Mouse (Mus musculus): ENCODE data around the gene Bfsp2. TPM values are rescaled to one million over a fixed set of nuclear protein-coding genes. Genes with fewer than 3 reads are reported as not detected.

Gene Bfsp2
- total and polyA plus RNA-seq, 2 experiments, result 0.28 TPM; not detected in 1

DNA sequence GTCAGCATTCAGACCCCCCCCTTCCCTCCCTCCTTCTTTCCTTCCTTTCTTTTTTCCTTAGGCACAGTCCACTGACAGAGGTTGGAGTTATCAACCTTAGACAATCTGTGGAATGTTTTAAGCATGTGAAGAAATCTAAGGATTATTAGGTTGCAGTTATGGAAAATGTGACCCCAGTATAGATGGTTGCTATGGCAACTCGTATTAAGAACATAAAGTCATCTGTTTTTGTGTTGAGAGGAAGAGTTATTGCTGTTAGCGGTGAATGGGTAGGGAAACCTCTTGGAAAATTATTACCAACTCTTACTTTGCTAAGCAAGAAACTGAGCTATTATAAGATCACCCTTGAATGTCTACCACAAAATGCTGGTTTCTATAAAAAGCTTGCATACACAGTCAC is 71.1 kb downstream of the Bfsp2 start:
- no peak overlapping the region for H3K27ac ChIP-seq (replicated peaks; ENCODE audit: insufficient read depth, low read depth, low read length)
- no peaks in the 10 kb centered on the region for H3K36me3 ChIP-seq (ENCODE audit: control insufficient read depth, insufficient read depth, low read length)
- no peaks in the 10 kb centered on the region for H3K4me1 ChIP-seq (ENCODE audit: control insufficient read depth, insufficient read depth, low read length)
- 89% methylated on average over 2 of the region's 2 CpGs for WGBS
- DNase-seq (ENCODE audit: extremely low read depth, low read depth, low spot score), result no peak
- H3K27me3 ChIP-seq (ENCODE audit: control insufficient read depth, insufficient read depth, low read length), result no peaks in the 10 kb centered on the region
- TF ChIP-seq CTCF (IDR thresholded peaks at IDR 0.05; ENCODE audit: low read depth, low read length), result no peak
- TF ChIP-seq POLR2A (IDR thresholded peaks at IDR 0.05; ENCODE audit: extremely low read depth, insufficient read depth, low read length), result no peak
- H3K9ac ChIP-seq (ENCODE audit: low read depth, low read length), result no peak overlapping the region
- H3K79me2 ChIP-seq (ENCODE audit: control insufficient read depth, insufficient read depth, low read length), result no peaks in the 10 kb centered on the region
- no peak overlapping the region for H3K4me3 ChIP-seq (ENCODE audit: insufficient read depth, low read depth, low read length)

DNA sequence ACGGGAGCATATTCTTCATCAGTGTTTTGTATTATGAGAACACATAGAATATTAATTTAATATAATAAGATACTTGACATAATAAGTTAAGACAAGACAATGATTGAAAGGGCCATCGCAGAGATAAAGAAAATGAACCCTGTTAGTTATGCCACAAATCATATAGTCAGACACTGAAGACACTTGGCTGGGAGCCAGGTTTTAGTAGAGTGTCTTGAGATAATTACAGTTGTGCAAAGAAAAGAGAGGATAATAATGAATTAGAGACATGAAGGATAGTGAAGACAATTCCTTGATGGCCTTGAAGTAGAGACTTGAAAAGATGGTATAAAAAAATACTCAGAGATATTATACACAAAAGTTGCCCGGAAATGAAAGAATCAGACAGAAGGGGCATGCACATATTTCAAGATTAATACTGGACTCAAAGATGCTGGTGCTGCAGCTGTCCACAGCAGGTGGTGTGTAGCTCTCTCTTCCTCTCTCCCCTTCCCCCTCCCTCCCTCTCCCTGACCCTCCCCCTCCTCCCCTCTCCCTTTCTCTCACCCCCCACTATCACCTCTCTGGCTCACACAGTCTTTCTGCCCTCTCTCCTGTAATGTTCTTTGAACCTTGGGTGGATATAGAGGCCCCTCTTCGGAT is 72.0 kb downstream of the Bfsp2 start:
- no peak overlapping the region for H3K9ac ChIP-seq (ENCODE audit: low read depth, low read length)
- H3K4me1 ChIP-seq (ENCODE audit: control insufficient read depth, insufficient read depth, low read length), result no peaks in the 10 kb centered on the region
- no peaks in the 10 kb centered on the region for H3K36me3 ChIP-seq (ENCODE audit: control insufficient read depth, insufficient read depth, low read length)
- no peaks in the 10 kb centered on the region for H3K27me3 ChIP-seq (ENCODE audit: control insufficient read depth, insufficient read depth, low read length)
- TF ChIP-seq CTCF (IDR thresholded peaks at IDR 0.05; ENCODE audit: low read depth, low read length), result no peak
- no peak for TF ChIP-seq POLR2A (IDR thresholded peaks at IDR 0.05; ENCODE audit: extremely low read depth, insufficient read depth, low read length)
- WGBS, result 73% methylated on average over 4 of the region's 4 CpGs
- H3K27ac ChIP-seq (replicated peaks; ENCODE audit: insufficient read depth, low read depth, low read length), result no peak overlapping the region
- H3K4me3 ChIP-seq (ENCODE audit: insufficient read depth, low read depth, low read length), result no peak overlapping the region
- DNase-seq (ENCODE audit: extremely low read depth, low read depth, low spot score), result no peak
- H3K79me2 ChIP-seq (ENCODE audit: control insufficient read depth, insufficient read depth, low read length), result no peaks in the 10 kb centered on the region

DNA sequence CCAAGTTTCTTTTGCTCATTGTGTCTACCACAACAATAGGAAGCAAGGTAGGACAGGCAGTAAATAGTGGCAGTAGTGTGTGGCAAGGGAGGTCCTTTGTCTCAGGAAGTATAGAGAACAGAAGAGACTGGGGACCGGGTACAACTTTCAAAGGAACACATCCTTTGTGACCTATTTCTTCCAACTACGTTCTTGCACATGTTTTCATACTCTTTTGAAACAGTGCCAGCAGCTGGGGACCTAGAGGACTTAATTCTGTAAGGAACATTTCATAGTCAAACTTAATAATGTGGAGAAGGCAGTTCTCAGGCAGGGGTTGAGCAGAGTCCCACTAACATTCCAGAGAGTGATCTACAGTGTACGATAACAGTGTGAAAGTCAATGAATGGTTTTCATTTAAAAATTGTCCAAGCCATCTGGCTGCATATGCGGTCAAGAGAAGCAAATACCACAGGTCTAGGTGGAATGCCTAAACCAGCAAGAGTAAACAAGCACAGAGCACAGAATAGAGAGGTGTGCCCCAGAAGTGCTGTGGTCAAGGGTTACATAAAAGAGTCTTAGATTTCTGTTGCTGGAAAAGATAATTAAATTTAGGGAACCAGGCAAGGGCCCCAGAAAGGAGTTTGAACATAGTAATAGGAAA is 76.8 kb downstream of the Bfsp2 start:
- H3K27ac ChIP-seq (replicated peaks; ENCODE audit: insufficient read depth, low read depth, low read length), result no peak overlapping the region
- WGBS, result 63% methylated on average over 4 of the region's 4 CpGs
- no peak overlapping the region for H3K9ac ChIP-seq (ENCODE audit: low read depth, low read length)
- no peaks in the 10 kb centered on the region for H3K4me1 ChIP-seq (ENCODE audit: control insufficient read depth, insufficient read depth, low read length)
- H3K27me3 ChIP-seq (ENCODE audit: control insufficient read depth, insufficient read depth, low read length), result no peaks in the 10 kb centered on the region
- TF ChIP-seq POLR2A (IDR thresholded peaks at IDR 0.05; ENCODE audit: extremely low read depth, insufficient read depth, low read length) (no peak), CTCF (IDR thresholded peaks at IDR 0.05; ENCODE audit: low read depth, low read length) (no peak)
- H3K79me2 ChIP-seq (ENCODE audit: control insufficient read depth, insufficient read depth, low read length), result no peaks in the 10 kb centered on the region
- H3K36me3 ChIP-seq (ENCODE audit: control insufficient read depth, insufficient read depth, low read length), result no peaks in the 10 kb centered on the region
- no peak overlapping the region for H3K4me3 ChIP-seq (ENCODE audit: insufficient read depth, low read depth, low read length)
- no peak for DNase-seq (ENCODE audit: extremely low read depth, low read depth, low spot score)

DNA sequence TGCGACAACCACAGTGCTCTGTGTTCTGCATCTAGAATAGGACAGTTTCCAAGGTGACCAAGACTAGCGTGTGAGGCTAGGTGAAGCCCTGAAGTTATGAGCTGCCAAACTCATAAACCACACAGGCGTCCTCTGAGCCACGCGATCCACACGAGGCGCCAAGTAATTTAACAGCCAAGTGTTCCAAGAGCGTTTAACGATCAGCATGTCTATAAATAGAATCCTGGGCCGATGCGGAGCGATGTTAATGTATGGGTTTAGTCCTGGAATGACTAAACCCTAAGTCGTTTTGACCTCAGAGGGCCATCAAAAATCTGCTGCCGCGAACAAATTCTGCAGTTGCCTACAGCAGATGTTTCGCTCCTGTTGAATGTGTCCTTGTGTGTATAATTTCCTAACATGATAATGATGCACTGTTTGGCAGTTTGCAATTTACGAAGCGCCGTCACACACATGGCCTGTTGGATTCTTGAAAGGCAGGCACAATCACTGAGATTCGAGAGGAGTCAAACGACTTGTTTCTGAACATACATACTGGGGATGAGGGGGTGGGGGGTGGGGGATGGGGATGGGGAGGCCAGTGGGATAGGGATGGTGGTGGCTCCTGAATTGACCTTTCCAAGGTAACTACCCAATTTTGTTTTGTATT is 81.6 kb downstream of the Bfsp2 start:
- H3K4me1 ChIP-seq (ENCODE audit: control insufficient read depth, insufficient read depth, low read length), result no peaks in the 10 kb centered on the region
- H3K27me3 ChIP-seq (ENCODE audit: control insufficient read depth, insufficient read depth, low read length), result no peaks in the 10 kb centered on the region
- H3K79me2 ChIP-seq (ENCODE audit: control insufficient read depth, insufficient read depth, low read length), result no peaks in the 10 kb centered on the region
- 90% methylated on average over 21 of the region's 21 CpGs for WGBS
- no peak for DNase-seq (ENCODE audit: extremely low read depth, low read depth, low spot score)
- H3K4me3 ChIP-seq (ENCODE audit: insufficient read depth, low read depth, low read length), result no peak overlapping the region
- H3K27ac ChIP-seq (replicated peaks; ENCODE audit: insufficient read depth, low read depth, low read length), result no peak overlapping the region
- H3K36me3 ChIP-seq (ENCODE audit: control insufficient read depth, insufficient read depth, low read length), result no peaks in the 10 kb centered on the region
- H3K9ac ChIP-seq (ENCODE audit: low read depth, low read length), result no peak overlapping the region
- TF ChIP-seq CTCF (IDR thresholded peaks at IDR 0.05; ENCODE audit: low read depth, low read length) (no peak), POLR2A (IDR thresholded peaks at IDR 0.05; ENCODE audit: extremely low read depth, insufficient read depth, low read length) (no peak)

DNA sequence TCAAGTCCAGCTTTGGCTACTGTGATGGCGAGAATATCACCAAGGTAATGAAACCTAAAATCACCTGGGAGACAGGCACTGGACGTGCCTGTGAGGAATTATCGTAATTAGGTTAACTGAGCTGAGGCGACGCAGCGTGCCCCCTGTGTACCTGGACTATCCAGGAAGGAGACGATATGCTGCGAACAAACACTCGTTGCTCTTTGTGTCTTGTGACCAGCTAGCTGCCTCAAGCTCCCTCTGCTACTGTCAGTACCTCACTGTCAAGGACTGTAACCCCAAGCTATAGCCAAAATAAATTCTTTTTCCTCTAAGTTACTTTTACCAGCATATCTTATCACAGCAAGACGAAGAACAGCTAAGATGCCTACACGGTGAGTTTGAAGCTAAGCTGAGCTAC is 87.0 kb downstream of the Bfsp2 start:
- Histone ChIP-seq H3K9ac (ENCODE audit: low read depth, low read length) (no peak overlapping the region), H3K4me3 (ENCODE audit: insufficient read depth, low read depth, low read length) (no peak overlapping the region), H3K27ac (replicated peaks; ENCODE audit: insufficient read depth, low read depth, low read length) (no peak overlapping the region), H3K4me1 (ENCODE audit: control insufficient read depth, insufficient read depth, low read length) (no peaks in the 10 kb centered on the region), H3K36me3 (ENCODE audit: control insufficient read depth, insufficient read depth, low read length) (no peaks in the 10 kb centered on the region), H3K79me2 (ENCODE audit: control insufficient read depth, insufficient read depth, low read length) (no peaks in the 10 kb centered on the region), H3K27me3 (ENCODE audit: control insufficient read depth, insufficient read depth, low read length) (no peaks in the 10 kb centered on the region)
- WGBS, result 92% methylated on average over 11 of the region's 11 CpGs
- TF ChIP-seq POLR2A (IDR thresholded peaks at IDR 0.05; ENCODE audit: extremely low read depth, insufficient read depth, low read length) (no peak), CTCF (IDR thresholded peaks at IDR 0.05; ENCODE audit: low read depth, low read length) (no peak)
- DNase-seq (ENCODE audit: extremely low read depth, low read depth, low spot score), result no peak
